Mouse (Mus musculus) C2C12 (cell line): ENCODE results near the gene Tm7sf2. TPM values are rescaled to one million over a fixed set of nuclear protein-coding genes. Genes with fewer than 3 reads are reported as not detected.

Experiments
- H3K27me3 ChIP-seq: one replicate; pipeline ENCODE4 v1.6.1; 2011; ENCODE audit not compliant: control insufficient read depth, insufficient read depth, insufficient read length
- H3K36me3 ChIP-seq: one replicate; pipeline ENCODE4 v1.6.1; 2011; ENCODE audit not compliant: control insufficient read depth, insufficient read depth
- H3K4me3 ChIP-seq: one replicate; pipeline ENCODE4 v1.5.1; 2011; ENCODE audit warnings: mild to moderate bottlenecking, control low read depth; ENCODE audit not compliant: poor library complexity, insufficient read depth, severe bottlenecking
- H3K79me2 ChIP-seq: one replicate; pipeline ENCODE4 v1.6.1; 2011; ENCODE audit not compliant: control insufficient read depth, insufficient read depth
- H3K79me3 ChIP-seq: one replicate; pipeline ENCODE4 v1.6.1; 2011; ENCODE audit warnings: low read depth, control low read depth
- H3ac ChIP-seq: one replicate; pipeline ENCODE3; 2011; ENCODE audit warnings: low read depth; ENCODE audit not compliant: control insufficient read depth, insufficient read length
- CEBPB ChIP-seq: IDR thresholded peaks from one replicate; pipeline ENCODE4 v1.6.1; 2011; ENCODE audit warnings: low read depth, mild to moderate bottlenecking, control low read depth, moderate library complexity
- CTCF ChIP-seq: IDR thresholded peaks from one replicate; pipeline ENCODE4 v1.5.1; 2011; ENCODE audit not compliant: control insufficient read depth, insufficient read depth, insufficient read length
- FOSL1 ChIP-seq: IDR thresholded peaks from one replicate; pipeline ENCODE4 v1.8.0; 2011; ENCODE audit warnings: mild to moderate bottlenecking, low read length; ENCODE audit not compliant: poor library complexity, insufficient read depth, severe bottlenecking
- MAX ChIP-seq: IDR thresholded peaks from one replicate; pipeline ENCODE4 v1.6.1; 2011; ENCODE audit warnings: mild to moderate bottlenecking, control low read depth
- MYOD1 ChIP-seq: IDR thresholded peaks from one replicate; pipeline ENCODE4 v1.6.1; 2011; ENCODE audit warnings: low read depth; ENCODE audit not compliant: control insufficient read depth, insufficient read length
- MYOG ChIP-seq: IDR thresholded peaks from one replicate; pipeline ENCODE4 v1.6.1; 2011; ENCODE audit not compliant: control insufficient read depth, insufficient read length; ENCODE audit errors: extremely low read depth
- USF1 ChIP-seq: IDR thresholded peaks from one replicate; pipeline ENCODE4 v1.6.1; 2011; ENCODE audit warnings: low read depth, mild to moderate bottlenecking, control low read depth, moderate library complexity
- long read RNA-seq, 2 experiments: library from polyadenylated mRNA; unstranded; transcript quantifications; one replicate each; pipeline ENCODE4 v2.0.0; 2019 to 2020
- polyA plus RNA-seq: library from polyadenylated mRNA; unstranded; fragments of >200 nt; fragmentation: generic; extraction: Trizol; gene quantifications from one replicate; pipeline ENCODE4 v1.2.1, GENCODE M21; 2012; ENCODE audit warnings: missing spikeins

Tm7sf2 gene
- polyA plus RNA-seq, result 14.7 TPM
- long read RNA-seq, experiment 1, transcript Tm7sf2-201 (10 exons, 1,471 nt), result major isoform, 7 of 12 reads
- long read RNA-seq, experiment 1, partial matches to known transcripts, result 1 of 12 reads
- long read RNA-seq, experiment 1, other reads (novel, unspliced or antisense), result 2 of 12 reads
- long read RNA-seq, experiment 2, transcript Tm7sf2-201 (10 exons, 1,471 nt), result major isoform, 6 of 9 reads
- long read RNA-seq, experiment 2, partial matches to known transcripts, result 0 of 9 reads
- long read RNA-seq, experiment 2, other reads (novel, unspliced or antisense), result 2 of 9 reads

DNA sequence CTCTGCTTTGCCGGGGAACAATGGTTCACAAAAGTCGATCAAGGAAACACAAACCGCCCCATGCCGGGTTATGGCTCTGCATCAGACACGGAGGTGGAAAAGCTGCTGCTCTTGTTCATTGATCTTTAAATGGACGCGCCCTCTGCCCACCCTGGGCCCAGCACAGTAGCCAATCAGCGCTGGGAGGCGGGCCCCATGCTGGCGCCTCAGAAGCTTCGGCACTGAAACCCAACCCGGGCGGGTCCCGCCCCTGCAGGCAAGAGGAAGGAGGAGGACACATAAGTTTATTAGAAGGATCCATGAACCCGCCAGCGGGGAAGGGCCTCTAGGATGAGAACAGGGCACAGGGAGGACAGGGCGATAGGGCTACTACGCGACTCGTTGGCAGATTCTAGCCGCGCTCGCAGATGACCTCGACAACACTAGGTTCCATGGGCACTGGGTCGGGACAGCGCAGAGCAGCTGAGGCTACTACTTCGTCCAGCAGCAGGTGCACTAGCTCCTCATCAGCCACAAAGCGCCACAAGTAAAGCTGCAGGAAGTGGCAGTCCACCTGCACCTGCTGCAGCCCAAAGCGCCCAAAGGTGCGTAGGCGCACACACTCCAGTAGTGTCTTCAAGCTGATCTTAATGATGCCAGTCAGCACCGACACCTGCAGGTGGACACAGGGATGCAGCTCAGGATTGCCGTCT is at the start of gene Tm7sf2:
Gene Tm7sf2, minus strand, starts transcription at position 650 of the 692 bp plus-strand sequence.
- H3ac ChIP-seq, result peak within 1 kb of the TSS; percentile 47
- H3K27me3 ChIP-seq, result no peaks in the 10 kb centered on the region
- peak within 1 kb of the TSS; percentile 30 for H3K4me3 ChIP-seq
- peaks cover 2% of the 10 kb centered on the region for H3K79me3 ChIP-seq
- H3K79me2 ChIP-seq, result peaks cover 5% of the 10 kb centered on the region
- peaks cover 9% of the 10 kb centered on the region for H3K36me3 ChIP-seq
- no peak for TF ChIP-seq CEBPB
- no peak for TF ChIP-seq CTCF
- no peak for TF ChIP-seq MYOG
- TF ChIP-seq MAX, result no peak
- TF ChIP-seq MYOD1, result no peak
- no peak for TF ChIP-seq USF1
- no peak for TF ChIP-seq FOSL1

DNA sequence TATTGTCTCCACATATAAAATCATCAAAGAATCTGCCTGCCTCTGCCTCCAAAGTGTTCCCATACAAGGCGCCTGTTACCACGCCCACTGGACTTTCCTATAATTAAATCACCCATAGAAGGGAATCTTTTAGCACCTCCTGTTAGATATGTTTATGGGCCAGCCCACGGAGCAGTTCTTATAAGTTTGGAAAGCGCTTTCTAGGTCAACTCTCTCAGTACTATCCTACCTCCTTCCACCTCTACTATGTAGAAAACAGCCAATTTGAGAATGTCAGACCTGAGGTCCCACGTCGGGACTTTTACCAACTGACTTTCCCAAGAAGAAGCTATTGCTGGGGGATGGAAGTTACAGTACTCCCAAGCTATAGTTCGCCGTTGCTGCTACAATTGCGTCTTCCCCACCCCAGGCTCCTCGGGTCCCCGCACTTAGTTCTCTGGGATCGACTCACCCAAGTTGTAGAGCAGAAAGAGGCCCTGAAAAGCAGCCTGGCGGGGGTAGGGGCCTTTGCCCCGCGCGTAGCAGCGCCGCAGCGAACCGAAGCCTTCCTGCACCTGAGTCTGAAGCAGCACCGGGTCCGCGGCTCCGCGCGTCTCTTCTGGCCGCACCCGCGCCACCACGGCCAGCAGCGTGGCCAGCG is 49.3 kb upstream of the Tm7sf2 start:
- H3K4me3 ChIP-seq, result peak overlapping the region; percentile 74
- H3K79me2 ChIP-seq, result peaks cover 27% of the 10 kb centered on the region
- peaks cover 16% of the 10 kb centered on the region for H3K79me3 ChIP-seq
- peaks cover 22% of the 10 kb centered on the region for H3K36me3 ChIP-seq
- TF ChIP-seq MYOD1, result no peak
- no peak for TF ChIP-seq MAX
- TF ChIP-seq CTCF, result no peak
- TF ChIP-seq MYOG, result no peak
- TF ChIP-seq CEBPB, result no peak
- no peak for TF ChIP-seq FOSL1
- TF ChIP-seq USF1, result no peak
- peak overlapping the region; percentile 95 for H3ac ChIP-seq
- no peaks in the 10 kb centered on the region for H3K27me3 ChIP-seq

DNA sequence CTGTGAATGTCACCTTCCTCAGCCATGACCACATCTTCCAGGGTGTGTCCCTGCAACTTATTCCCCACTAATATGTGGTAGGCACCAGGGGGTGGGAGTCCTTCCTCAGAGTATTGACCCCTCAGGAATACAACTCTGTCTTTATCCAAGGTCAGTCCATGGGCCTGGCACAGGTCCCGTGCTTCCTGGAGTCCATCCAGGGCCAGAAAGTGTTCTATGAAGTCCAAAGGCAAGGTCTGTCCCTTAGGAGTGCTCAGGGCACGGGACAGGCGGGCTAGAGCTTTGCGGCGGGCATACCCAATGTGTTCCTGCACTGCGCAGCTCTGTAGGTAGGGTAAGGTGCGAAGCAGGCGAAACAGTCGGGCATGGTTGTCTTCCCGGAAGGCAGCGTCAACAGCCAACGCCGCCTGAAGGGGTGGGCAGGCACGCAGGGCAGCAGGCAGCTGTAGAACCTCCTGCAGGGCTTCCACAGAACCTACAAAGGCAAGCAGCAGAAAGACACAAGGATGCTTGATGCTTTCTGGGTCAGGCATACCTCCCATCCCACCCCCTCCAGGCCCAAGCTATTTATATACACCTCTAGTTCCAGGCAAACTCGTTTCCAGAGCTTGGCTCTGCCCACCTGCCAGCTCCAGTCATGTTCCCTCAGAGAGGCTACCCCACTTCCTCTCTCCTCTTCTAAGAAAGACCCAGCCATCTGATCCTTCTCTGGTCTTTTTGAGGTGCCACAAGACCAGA is 48.1 kb upstream of the Tm7sf2 start:
- no peak overlapping the region for H3ac ChIP-seq
- peaks cover 27% of the 10 kb centered on the region for H3K79me2 ChIP-seq
- TF ChIP-seq FOSL1 (no peak), MYOG (no peak), USF1 (no peak), CEBPB (no peak), MYOD1 (no peak), MAX (no peak), CTCF (no peak)
- H3K27me3 ChIP-seq, result no peaks in the 10 kb centered on the region
- peaks cover 16% of the 10 kb centered on the region for H3K79me3 ChIP-seq
- peaks cover 22% of the 10 kb centered on the region for H3K36me3 ChIP-seq
- H3K4me3 ChIP-seq, result peak overlapping the region; percentile 74

DNA sequence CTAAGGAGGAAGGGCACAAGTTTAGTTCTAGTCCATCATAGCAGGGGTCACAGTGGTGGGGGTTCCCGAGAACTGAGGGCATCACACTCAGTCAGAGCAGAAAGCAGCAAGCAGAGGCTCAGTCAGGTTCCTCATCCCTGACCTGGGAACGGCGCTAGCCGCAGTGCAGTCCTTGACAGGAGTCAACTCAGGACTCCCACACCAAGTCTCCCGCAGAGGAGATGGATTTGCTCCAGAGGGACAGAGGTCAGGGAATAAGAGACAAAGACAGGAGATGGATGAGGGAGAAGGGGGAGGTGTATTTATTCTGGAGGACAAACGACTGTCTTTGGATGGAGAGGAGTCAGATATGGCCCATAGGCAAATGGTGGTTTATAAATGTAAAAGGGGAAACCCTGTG is 44.9 kb upstream of the Tm7sf2 start:
- peaks cover 27% of the 10 kb centered on the region for H3K79me2 ChIP-seq
- peaks cover 22% of the 10 kb centered on the region for H3K36me3 ChIP-seq
- peaks cover 16% of the 10 kb centered on the region for H3K79me3 ChIP-seq
- no peak for TF ChIP-seq USF1
- TF ChIP-seq CTCF, result no peak
- TF ChIP-seq MAX, result no peak
- no peak for TF ChIP-seq CEBPB
- TF ChIP-seq MYOD1, result no peak
- H3K27me3 ChIP-seq, result no peaks in the 10 kb centered on the region
- H3ac ChIP-seq, result no peak overlapping the region
- no peak overlapping the region for H3K4me3 ChIP-seq

DNA sequence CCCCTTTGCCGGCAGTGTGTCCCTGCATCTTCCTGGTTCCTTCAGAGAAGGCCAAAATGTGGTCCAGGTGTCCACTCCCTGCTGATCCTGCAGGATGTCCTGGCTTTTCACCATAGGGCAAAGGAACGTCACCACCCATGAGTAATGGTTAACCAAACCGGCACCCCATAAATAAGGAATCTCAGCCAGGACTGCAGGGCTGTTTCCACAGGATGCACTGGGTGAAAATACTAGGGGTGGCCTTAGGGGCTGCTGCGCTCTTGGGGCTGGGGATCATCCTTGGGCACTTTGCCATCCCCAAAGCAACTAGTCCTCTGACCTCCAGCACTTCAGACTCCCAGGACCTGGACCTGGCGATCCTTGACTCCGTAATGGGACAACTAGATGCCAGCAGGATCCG is 37.4 kb upstream of the Tm7sf2 start, which contains the start of gene Naaladl1:
Gene Naaladl1, plus strand, starts transcription at position 197 of the 400 bp plus-strand sequence.
- Histone ChIP-seq H3K79me3 (no peaks in the 10 kb centered on the region), H3ac (no peak within 1 kb of the TSS), H3K4me3 (no peak within 1 kb of the TSS), H3K79me2 (no peaks in the 10 kb centered on the region), H3K36me3 (no peaks in the 10 kb centered on the region), H3K27me3 (no peaks in the 10 kb centered on the region)
- no peak for TF ChIP-seq MYOD1
- no peak for TF ChIP-seq CEBPB
- no peak for TF ChIP-seq MYOG
- no peak for TF ChIP-seq FOSL1
- no peak for TF ChIP-seq CTCF
- no peak for TF ChIP-seq USF1
- no peak for TF ChIP-seq MAX
